Mouse (Mus musculus) lung, postnatal 14 days (tissue): ENCODE measurements around the gene Rps27l.

Source experiments
- DNase-seq: peaks from one replicate; pipeline ENCODE4 v3.0.0; 2021

Gene Rps27l

DNA sequence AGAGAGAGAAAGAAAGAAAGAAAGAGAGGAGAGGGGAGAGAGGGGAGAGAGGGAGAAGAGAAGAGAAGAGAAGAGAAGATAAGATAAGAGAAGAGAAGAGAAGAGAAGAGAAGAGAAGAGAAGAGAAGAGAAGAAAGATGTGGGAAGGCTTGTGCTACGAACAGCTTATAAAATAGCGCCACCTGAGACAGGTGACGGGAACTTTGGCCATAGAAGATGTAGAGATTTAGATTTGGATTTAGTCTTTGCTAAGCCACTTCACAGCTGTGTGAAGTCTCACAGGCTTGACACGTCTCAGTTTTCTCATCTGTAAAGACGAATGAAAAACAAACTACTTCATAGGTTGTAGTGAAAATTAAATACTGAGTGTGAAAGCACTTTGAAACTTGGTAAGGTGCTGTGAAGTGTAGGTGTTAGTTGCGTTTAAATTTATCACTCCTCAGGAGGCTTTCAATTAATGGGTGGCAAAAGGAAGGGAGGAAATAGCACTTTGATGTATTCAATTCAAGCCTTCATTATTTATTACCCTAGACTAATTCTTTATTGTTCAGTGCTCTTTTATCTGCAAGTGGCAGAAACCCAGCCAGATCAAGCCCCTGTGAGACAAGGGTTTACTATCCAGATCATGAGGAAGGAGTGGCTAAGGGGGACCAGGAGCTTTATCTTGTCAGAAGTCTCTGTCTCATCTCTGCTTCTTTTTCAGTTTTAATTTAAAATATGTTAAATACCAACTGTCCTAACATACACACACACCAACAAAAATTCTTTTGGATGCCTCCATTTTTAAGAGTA is 25.2 kb upstream of the Rps27l start:
- DNase-seq: no peak

DNA sequence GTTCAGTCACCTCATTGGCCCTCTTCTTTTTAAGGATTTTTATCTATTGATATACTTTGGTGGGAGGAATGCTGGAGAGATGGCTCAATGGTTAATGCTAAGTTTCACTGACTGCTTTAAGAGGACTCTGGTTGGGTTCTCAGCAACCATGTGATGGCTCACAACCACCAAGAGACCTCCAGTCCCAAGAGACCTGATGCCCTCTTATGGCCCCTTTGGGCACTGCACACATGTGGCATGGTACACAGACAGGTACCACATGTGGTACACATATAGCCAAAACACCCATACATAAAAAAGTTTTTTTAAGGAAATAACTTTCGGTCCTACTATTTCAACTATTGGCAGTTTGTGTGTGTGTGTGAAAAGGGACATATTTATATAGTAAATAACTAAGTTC is 23.8 kb upstream of the Rps27l start:
- no peak for DNase-seq

- no peak for DNase-seq
Observed at GRCm38 (mm10) chr9:66925853-66926252, 20.0 kb upstream of the Rps27l start.

DNA sequence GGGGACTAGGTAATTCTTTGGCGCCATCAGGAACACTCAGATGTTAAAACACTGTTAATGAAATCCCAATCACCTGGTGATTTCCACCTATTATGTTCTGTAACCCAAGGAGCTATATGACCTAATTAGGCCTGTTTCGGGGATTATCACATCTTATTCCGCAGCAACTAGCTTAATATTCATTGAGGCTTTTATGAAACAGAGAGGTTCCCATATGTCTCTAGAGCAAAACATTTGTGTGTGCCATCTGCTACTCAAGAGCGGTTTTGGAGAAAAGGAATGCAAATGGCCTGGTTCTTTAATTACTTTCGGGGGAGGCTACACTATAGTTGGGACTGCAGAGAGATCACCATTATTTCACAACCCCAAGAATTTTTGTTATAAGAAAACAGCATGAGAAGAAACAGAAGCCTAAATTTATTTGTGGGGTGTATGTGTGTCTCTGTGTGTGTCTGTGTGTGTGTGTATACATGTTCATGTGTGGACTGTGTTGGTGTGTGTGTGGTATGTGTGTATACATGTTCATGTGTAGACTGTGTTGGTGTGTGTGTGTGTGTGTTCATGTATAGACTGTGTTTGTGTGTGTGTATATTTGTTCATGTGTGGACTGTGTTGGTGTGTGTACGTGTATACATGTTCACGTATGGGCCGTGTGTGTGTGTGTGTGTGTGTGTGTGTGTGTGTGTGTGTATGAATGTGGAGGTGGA is 18.0 kb upstream of the Rps27l start:
- DNase-seq: no peak

- no peak for DNase-seq
Observed at GRCm38 (mm10) chr9:66930351-66930750, 15.5 kb upstream of the Rps27l start.

DNA sequence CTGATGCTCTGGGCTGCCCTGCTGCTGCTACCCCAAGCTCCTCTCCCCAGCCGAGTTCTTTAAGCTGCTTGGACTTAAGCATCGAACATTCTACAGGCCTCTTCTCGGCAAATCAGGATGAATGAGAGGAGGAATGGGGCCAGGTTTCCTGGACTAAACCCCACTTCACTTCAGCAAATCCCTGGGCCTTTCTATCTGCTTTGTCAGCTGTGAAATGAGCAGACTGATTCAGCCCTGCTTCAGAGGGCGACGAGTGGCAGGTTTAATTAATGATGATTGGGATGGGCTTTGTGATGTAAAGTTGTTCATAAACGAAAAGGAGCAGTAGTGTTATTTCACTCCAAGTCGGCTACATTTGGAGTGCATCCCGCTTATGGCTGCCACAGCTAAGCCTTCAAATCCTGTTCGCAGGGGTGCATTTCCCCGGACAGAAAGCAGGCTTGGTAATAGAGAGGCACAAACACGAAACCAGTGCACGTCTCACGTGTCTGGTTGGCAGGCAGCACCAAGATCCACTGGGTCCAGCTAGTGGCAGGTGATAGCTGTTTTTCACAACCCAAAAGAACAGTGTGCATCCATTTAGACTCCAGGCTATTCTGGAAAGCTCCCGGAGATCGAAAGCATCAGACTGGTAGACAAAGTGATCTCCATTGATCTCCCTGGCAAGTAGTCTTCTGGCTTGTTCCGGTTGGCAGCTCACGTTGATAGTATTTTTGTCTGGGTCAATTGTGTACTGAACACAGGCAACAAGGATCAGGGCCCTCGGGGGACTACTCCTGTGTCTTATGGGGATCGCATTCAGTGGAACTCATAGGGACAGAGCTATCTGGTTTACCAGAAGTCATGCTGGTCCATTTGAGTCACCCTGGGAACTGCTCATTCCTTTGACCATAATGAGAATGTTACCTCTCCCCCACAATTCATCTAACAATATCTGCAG is 11.7 kb upstream of the Rps27l start:
- DNase-seq: no peak

GRCm38 (mm10) chr9:66937507-66937906 is 8.4 kb upstream of the Rps27l start:
- DNase-seq: peak; percentile 48

- DNase-seq: peak; percentile 68
Observed at GRCm38 (mm10) chr9:66938836-66939235, 7.0 kb upstream of the Rps27l start.

DNA sequence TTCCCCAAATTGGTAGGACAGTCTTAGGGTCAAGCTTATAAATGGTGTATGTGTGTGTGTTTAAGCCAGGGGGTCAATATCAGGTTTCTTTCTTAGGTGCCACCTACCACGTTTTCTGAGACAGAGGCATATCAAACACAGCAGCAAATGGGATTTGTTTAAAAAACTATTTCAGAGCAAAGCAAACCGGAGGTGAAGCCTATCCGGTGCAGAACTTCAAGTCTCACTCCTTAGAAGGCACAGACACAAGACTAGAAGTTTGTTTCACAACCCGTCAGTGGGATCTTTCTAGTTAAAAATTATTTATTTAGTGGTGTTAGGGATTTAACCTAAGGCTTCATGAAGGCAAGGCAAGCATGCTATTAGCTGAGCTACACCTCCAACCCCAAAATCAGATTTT is 725 bp upstream of the Rps27l start:
- DNase-seq: no peak

DNA sequence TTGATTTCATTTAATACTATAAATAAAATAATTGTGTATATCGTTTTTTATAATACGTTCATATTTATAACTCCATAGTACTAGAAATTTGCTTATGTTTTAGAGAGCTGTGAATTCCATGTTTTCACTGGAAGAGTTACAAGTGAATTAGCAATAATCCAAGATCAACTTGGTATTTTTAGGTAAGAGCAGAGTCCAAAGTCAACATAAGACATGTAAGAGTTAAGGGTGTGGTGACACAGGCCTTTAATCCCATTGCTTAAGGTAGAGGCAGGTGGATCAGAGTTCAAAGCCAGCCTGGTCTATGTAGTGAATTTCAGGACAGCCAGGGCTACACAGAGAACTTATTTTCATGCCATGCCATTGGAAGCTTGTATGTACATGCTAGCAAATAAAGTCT is 2.6 kb downstream of the Rps27l start:
- no peak for DNase-seq

DNA sequence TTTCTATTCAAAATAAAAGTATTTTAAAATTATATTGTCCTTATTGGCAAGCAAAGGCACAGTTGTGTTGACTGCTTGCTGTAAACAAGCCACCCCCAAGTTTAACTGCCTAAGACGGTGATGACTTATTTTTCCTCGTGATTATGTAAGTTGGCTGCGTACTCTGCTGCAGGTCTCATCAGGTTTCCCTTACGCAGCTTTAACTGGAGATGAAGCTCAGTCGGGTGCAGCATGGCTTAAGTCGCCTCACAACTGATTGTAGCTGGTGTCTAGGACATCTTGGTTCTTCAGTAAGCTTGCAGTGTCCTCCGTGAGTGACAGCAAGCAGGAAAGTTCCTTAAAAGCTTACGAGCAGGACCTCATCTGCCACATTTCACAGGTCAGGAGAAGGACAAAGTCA is 6.4 kb downstream of the Rps27l start:
- DNase-seq: no peak

DNA sequence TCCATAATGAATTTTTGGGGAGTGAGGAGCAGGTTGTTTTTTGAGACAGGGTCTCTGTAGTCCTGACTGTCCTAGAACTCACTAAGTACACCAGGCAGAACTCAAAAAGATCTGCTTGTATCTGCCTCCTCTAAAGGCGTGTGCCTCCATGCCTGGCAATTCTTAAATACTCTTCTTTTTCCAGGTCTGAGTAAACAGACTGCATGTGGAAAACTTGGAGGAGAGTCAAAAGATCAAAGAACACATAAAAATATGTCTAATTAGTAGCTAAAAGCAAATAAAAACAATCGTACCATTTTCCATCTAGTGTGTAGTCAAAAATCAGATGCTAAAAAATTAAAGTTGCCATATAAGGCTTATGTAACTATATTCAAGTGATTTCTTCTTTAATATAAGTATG is 7.0 kb downstream of the Rps27l start:
- DNase-seq: no peak

DNA sequence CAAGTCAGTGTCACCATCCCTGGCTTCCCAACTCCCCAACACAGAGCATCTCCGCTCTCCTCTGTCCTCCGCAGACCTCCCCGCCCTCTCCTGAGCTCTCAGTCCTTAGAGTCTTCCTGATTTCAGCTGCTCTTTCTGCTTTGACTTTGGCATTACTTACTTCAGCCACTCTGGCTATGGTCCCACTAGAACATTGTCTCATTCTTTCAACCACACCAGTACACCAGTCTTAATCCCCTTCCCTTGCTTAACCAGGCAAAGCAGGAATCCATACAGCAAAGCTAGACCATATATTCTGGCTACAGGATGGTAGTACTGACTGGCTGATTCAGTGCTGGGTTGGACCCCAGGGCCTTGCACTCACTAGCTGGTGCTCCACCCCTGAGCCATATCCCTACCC is 11.6 kb downstream of the Rps27l start:
- no peak for DNase-seq

DNA sequence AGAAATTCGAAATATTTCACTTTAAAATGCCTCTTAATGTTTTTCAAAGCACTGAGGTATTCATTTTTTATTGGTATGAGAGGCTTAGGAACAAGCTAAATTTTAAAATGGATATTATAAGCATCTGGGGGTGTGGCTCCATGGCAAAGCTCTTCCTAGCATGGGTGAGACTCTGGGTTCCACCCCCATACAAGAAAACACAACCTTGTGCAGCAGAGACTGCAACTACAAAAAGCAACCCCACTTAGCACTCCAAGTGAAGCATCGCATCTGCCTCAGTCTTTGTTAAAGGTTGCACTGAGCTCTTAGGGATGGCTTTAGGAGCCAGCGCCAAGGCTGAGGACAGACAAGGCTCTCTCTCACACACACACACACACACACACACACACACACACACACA is 15.6 kb downstream of the Rps27l start:
- no peak for DNase-seq

GRCm38 (mm10) chr9:66967492-66967891 is 21.6 kb downstream of the Rps27l start:
- DNase-seq: no peak

GRCm38 (mm10) chr9:66971116-66971515 is 25.2 kb downstream of the Rps27l start:
- no peak for DNase-seq

GRCm38 (mm10) chr9:66974721-66975225 is 28.9 kb downstream of the Rps27l start:
- peak; percentile 83 for DNase-seq

GRCm38 (mm10) chr9:66975239-66975645 is 29.4 kb downstream of the Rps27l start, which contains the start of gene Lactb:
TSS of gene Lactb (minus strand) at chr9:66975484.
- peak; percentile 97 for DNase-seq

DNA sequence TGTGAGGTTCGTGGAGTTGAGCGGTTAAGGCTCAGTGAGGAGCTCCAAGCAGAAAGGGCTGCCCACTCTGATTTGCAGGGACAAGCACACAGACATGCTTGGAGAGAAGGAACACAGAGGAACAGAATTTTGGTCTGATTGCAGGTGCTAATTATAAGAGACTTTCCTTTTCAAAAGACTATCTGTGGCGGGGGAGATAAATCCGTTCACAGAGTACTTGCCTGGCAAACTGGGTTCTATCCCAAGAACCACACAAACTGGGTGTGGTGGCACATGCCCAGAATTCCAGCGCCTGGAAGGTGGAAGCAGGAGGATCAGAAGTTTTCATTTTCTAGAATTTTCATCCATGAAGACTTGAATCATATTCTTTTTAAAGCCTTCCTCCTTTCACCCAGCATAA is 31.2 kb downstream of the Rps27l start:
- DNase-seq: no peak

DNA sequence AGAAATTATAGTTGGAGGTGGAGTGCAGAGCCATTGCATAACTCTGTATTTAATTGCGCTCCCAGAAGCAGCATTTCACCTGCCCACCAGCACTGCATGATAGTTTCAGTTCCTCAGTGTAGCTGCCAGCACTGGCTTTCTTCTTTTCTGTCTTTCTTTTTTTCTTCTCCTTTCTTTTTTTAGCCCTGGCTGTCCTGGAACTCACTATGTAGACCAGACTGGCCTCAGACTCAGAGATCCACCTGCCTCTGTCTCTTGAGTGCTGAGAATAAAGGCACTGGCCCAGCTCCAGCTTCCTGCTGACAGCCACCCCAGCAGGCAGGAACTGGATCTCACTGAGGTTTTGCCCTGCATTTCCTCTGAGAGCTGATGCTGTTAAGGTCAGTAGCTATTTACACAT is 32.1 kb downstream of the Rps27l start:
- no peak for DNase-seq

DNA sequence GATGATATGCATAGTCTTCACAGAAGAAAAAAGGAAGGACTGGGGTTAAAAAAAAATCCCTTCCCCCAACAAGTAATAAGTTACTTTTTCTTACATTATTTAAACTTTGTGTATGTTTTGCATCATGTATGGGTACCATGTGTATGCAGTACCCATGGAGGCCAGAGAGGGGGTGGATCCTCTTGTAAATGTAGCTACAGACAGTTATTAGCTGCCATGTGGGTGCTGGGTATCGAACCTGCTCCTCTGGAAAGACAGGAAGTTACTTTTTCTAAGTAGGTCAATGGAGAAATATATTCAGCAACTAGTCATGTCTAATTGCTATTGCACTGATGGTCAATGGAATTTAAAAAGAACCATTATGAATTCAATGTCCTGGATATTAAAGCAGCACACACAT is 32.6 kb downstream of the Rps27l start:
- DNase-seq: no peak

DNA sequence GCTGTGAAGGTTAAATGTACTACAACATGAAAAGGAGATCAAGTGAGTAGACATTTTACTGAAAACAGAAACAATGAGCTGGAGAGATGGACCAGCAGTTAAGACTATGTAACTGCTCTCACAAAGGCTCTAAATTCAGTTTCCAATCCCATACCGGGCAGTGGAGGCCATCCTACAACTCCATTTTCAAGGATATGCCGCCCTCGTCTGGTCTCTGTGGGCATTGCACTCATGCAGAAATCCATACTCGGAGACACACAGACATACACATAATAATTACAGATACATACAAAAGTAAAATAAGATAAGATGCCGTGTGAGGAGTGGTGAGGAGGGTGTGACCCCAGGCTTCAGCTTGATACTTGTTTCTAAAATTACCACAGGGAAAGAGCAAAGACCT is 34.6 kb downstream of the Rps27l start:
- DNase-seq: peak; percentile 86

DNA sequence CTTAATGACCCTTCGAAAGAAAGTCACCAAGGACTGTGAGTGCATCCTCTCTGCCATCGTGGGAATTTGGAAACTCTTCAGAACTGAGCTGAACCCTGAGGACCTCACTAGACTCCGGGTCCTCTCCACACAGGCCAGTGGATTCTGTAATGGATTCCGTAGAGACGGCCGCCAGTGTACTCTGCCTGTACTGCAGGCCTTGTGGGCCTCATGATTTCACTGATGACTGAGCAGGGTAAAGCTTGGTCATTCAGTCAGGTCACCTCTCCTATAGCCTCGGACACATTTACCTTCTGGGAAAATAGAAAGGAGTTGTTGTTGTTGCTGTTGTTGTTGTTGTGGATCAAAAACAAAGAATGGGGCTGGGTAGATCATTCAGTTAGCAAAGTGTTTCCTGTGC is 36.2 kb downstream of the Rps27l start:
- no peak for DNase-seq
